Mouse (Mus musculus): ENCODE measurements around the gene Parp12. TPM values are rescaled to one million over a fixed set of nuclear protein-coding genes. Genes with fewer than 3 reads are reported as not detected.

Parp12 gene
- polyA plus RNA-seq (2012; rRNA removed; ENCODE audit: low replicate concordance) = 35.2 and 52.5 TPM in 2 replicates

DNA sequence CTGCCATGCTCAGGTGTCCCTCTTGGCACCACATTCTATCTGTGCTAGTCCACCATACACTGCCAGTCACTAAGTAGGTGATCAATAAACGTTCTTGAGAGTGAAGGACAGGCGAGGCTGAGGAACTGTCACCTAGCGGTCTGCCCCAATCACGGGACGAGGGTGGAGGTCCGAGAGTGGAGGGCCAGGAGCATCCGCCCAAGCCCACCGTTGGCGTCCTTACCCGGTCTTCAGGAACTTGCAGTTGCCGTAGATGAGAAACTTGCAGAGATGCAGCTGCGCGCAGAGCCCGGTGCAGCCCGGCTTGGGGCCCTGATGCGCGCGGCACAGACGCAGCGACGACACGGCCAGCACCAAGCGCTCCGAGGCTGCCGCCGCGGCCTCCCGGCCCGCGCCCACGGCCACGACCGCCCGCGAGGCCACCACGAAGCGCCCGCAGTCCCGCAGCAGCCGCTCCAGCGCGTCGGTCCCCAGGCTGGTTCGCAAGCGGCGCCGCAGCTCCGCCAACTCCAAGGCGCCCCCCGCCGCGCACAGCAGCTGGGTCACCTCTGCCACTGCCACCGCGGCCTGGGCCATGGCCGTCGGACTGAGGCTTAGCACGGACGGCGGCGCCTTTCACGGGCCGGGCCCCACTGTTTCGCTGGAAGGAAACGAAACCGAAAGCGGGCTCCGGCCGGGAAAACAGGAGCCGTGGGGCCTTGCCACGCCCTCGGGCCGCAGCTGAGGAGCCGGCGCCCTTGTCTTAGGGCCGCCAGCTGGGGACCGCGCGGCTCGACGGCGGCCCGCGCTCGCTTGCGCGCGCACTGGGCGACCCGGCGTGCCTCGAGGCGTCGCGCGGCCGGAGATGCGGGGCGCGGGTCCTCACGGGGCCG, at the start of gene Parp12:
Gene Parp12 (minus strand): TSS at position 766 of the 872 bp plus-strand sequence.

Other genes with a start within 250 kb of the Parp12 start
- gene Tbxas1, start 242.9 kb downstream of the Parp12 start, polyA plus RNA-seq (2012; rRNA removed; ENCODE audit: low replicate concordance) = 8.5 and 11.7 TPM in 2 replicates
- 44.2 and 77.0 TPM in 2 replicates for gene Hipk2, start 242.2 kb downstream of the Parp12 start, polyA plus RNA-seq (2012; rRNA removed; ENCODE audit: low replicate concordance)
- 3.5 and 6.0 TPM in 2 replicates for gene Kdm7a, start 88.4 kb upstream of the Parp12 start, polyA plus RNA-seq (2012; rRNA removed; ENCODE audit: low replicate concordance)